Mouse (Mus musculus) layer of hippocampus, adult 11-12 months (tissue): ENCODE results near the gene Prdm5.

ENCODE experiments used
- DNase-seq: peaks from one replicate; pipeline ENCODE4 v3.0.0; 2022; ENCODE audit warnings: low spot score

Gene Prdm5

GRCm38 (mm10) chr6:65778861-65779688 is at the start of gene Prdm5:
TSS of gene Prdm5 (plus strand) at chr6:65778988.
- DNase-seq = peak; percentile 24

- DNase-seq = no peak
Measured at GRCm38 (mm10) chr6:65739442-65739841, 39.3 kb upstream of the Prdm5 start.

DNA sequence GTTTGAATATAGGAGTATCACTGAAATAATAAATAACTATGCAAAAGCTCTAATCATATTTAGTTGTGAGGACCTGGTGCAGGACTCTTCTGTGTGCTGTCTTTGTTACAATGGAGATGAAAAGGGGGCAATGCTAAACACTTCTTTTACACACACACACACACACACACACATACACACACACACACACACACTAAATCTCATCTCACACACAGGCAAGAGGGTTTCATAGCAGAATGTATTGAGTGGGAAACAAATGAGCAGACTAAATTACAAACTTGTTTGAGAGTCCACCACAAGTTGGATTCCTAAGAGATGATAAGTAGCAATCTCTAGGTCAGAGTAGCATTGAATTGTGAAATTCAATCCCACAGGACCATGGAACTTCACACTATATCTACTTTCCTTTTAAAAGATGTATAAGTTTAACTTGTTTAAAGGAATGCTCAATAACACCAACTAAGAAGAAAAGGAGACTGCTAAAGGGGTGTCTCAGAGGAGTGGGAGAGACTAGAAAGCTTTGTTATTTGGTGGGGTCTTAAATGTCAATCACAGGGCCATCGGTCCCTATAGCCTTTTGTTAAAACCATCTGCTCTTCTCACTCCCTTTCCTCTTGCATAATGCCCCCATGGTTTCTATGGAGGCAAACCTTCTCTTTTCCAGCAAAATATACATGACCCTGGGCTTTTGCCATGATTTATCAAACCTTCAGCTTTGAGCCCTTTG is 35.5 kb upstream of the Prdm5 start:
- no peak for DNase-seq

- no peak for DNase-seq
Measured at GRCm38 (mm10) chr6:65743871-65744202, 35.0 kb upstream of the Prdm5 start.

GRCm38 (mm10) chr6:65758214-65758613 is 20.6 kb upstream of the Prdm5 start:
- no peak for DNase-seq

GRCm38 (mm10) chr6:65759174-65759573 is 19.6 kb upstream of the Prdm5 start:
- no peak for DNase-seq

DNA sequence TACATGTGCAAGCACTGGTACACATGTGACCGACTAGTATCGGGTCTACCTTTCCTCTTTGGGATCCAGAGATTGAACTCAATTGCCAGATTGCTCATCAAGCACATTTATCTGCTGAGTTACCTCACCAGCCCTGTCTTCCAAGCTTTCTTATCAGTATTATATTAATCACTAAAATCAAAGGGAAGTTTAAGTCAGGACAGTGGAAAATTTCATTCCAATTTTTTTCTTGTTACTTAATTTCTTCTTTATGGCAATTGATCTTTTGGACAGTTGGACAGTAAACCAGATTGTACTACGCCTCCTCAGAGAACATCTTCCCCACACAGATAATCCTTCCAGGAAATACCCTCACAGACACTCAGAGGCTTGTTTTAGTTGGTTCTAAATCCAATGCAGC is 18.7 kb upstream of the Prdm5 start:
- no peak for DNase-seq

- no peak for DNase-seq
Measured at GRCm38 (mm10) chr6:65764459-65764858, 14.3 kb upstream of the Prdm5 start.

- DNase-seq = peak; percentile 11
Measured at GRCm38 (mm10) chr6:65765057-65765456, 13.7 kb upstream of the Prdm5 start.

DNA sequence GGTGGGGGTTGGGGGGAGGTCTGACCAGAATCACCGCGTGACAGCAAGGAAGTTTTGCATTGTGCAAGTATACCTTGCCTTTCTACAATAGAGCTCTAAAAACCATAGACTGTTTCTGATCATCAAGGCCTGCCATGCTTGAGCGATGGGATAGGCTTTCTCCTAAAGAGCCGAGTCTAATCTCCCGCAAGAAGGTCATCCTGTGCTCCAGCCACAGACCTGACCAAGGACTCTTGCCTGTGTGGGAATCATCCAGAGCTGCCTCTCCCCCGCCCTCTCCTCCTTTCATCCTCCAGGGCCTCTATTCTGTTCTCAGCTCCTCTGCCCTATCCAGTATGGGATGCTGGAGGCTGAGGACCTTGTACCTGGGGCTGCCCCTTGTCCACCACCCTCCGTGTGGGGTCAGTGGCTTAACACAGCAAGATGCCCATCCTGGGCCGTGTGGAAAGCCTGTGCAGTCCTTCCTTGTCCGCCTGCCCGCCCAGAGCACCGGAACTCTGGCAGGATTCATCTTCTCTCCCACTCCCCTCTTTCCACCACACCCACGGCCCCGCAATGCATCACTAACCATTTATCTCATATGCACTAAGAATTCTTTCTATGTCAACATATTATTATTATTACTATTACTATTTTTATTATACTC is 12.9 kb upstream of the Prdm5 start:
- DNase-seq = no peak

- no peak for DNase-seq
Measured at GRCm38 (mm10) chr6:65767911-65768310, 10.9 kb upstream of the Prdm5 start.

DNA sequence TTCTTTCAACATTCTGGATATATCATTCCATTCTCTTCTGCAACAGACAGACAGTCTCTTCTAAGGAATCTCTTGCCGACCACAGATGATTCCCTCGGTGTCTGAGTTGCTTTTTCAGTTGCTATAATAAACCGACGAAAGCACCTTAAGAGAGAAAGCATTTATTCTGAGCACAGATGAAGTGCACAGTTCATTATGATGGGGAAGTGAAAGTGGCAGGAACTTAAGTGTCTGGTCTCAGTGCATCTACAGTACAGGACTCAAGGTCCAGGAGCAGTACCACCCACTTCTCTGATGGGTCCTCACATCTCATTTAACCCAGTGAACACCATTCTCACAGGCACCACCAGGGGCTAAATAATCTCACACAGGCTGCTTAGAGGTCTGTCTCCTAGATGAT is 5.2 kb upstream of the Prdm5 start:
- DNase-seq = no peak

DNA sequence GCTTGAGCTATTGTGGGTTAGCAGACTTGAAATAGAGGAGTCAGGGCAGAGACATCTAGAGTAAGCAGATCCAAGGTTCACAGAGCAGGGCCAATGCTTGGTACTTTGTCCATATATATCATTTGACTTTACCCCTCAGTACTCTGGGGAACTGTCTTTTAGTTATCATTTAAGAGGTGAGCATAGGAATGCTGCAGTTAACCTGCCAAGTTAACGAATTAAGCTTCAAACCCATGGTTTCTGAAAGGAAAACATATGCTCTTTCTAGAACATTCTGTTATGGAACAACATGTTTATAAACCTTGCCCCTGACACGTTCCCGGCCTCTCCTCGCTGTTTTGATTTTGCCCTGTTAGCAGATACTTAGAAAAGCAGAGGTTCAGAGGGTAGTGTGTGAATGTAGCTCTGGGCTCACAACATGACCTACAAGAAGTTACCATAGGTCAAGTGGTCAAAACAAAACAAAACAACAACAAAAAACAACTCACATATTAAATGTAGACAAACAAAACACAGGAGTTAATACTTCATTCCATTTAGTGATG is 973 bp downstream of the Prdm5 start:
- no peak for DNase-seq

- DNase-seq = no peak
Measured at GRCm38 (mm10) chr6:65781441-65781840, 2.7 kb downstream of the Prdm5 start.

DNA sequence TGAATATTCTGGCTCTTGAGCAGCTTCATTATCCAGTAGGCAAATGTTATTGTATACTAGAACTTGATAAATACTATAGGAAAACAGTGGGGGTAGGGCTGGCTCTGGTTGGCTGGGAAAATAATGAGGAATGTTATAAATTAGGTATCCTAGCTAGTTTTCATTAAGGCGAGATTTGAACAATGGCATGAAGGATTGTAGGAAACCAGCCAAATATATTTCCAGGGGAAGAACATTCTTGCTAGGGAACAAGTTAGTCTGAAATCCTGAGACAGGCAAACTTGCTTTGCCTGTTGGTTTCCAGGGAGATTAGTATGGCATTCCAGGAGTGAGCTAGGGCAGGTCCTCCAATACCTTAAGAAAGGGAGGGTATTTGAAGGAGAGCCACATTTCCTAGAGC is 4.9 kb downstream of the Prdm5 start:
- DNase-seq = no peak

- no peak for DNase-seq
Measured at GRCm38 (mm10) chr6:65792923-65793322, 14.1 kb downstream of the Prdm5 start.

GRCm38 (mm10) chr6:65796552-65796951 is 17.8 kb downstream of the Prdm5 start:
- no peak for DNase-seq

DNA sequence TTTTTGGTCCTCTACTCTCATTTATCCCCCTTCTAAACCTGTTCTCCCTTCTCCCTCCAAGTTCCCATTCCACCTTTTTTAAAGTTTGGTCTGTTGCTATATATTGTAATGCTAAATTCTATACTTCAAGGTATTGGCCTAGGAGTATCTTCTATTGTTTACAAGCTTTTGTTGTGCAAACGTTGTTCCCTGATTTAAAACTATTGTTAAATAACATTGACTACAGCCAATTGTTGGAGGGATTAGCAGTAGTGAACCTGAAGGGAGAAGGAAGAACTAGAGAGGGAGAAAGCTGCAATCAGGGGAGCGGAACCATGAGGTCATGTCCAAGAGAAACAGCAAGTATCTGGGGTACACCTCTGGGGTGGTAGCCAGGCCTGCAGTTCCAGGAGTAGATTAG is 18.5 kb downstream of the Prdm5 start:
- DNase-seq = no peak

GRCm38 (mm10) chr6:65798390-65798789 is 19.6 kb downstream of the Prdm5 start:
- DNase-seq = no peak

DNA sequence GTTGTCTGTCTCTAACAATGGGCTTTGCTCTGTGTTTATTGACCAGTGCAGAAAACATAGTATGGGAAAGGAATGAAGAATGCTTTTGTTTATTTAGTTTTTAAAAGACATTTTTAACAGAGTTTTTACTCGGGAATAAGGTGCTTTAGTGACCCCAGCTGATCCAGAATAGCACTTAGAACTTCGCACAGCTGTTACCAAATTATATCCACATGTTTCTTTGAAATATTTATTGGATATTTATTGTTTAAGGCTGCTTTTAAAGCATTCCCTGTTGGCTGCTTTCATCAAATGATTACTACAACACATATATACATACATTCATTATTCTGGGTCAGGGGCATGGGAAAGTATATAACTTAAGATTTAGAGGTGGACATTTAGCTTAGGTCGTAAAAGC is 32.9 kb downstream of the Prdm5 start:
- DNase-seq = no peak

DNA sequence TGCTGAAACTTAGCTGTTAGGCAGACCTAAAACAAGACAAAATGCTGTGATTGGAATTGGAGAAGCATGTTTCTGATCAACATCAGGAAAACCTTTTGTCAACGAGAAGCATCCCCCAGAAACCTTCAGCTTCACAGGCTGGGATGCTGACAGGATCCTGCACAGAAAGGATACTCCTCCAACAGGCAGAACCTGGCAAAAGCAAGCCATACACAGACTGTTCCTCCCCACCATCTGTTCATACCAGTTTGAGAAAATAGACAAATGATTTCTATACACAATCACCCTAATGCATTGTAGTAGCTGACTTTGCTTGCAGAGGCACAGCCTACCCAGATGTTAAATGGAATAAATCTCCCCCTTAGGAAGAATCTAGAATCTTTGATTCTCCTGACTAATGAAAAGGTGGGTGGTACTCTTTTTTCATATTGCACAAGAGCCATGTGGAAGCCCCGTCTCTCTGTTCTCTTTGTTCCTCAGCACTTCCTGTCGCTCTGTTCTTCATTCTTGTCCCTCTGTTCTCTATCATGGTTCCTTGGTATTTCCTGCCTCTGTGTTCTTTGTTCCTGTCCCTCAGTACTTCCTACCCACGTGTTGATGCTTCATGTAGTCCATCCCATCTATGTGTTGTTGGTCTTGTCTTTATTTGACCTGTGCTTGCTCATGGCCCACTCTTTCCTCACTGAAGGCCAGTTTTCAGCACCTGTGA is 39.4 kb downstream of the Prdm5 start:
- DNase-seq = peak; percentile 60

GRCm38 (mm10) chr6:65828656-65829055 is 49.9 kb downstream of the Prdm5 start:
- DNase-seq = no peak
